Mouse (Mus musculus) CD4-positive naive resting alpha-beta T cell, adult 57 days (primary cell): Measurements from ENCODE around the gene Smc1a. TPM values are rescaled to one million over a fixed set of nuclear protein-coding genes. Genes with fewer than 3 reads are reported as not detected.

ENCODE experiments used
- total RNA-seq: library from RNA; stranded (reverse); gene quantifications from one replicate; pipeline ENCODE4 v1.2.4, GENCODE M21; 2023

The Smc1a gene
- 111 TPM for total RNA-seq

DNA sequence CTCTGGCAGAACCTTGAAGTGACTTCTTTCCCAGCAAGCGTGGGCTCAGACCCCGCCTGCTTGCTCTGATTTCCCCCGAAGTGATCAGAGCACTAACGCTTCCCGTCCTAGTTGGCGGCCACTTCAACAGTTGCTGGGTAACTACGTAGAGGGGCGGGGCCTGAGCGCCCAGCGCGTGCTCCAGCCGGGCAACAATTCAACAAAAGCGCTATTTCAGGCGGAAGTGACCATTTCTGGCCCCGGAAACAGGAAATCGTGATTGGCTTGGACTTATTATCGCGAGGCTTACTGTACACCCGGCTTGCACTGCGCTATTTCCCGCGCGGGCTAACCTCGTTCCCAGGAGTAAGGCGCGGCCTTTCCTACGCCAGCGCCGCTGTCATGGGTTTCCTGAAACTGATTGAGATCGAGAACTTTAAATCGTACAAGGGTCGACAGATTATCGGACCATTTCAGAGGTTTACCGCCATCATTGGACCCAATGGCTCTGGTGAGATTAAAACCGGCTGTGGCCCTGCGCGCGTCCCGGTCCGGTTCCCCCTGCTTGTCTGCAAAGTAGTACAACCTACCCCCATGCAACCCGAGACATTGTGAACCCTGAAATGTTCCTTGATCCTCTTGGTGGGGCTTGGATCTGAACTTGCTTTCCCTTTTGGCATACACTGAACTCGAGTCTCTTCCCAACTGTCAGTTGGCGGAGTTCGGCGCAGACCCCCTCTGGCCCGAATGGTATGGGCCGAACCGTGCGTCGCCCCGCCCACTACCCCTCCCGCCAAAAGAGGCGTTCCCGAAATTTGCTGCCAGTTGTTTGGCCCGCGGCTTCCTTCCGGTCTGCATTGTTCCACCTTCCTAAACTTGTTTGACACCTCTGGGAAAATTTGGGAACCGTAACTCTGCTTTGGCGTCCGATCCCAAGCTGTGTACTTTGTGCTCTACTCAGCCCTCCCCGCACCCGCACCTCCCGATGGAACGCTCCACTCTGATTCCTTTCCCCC, at the start of gene Smc1a, which contains the start of gene Ribc1:
Gene Smc1a, plus strand, starts transcription at position 278 of the 995 bp plus-strand sequence.
Gene Ribc1, minus strand, starts transcription at position 145 of the 995 bp plus-strand sequence.

DNA sequence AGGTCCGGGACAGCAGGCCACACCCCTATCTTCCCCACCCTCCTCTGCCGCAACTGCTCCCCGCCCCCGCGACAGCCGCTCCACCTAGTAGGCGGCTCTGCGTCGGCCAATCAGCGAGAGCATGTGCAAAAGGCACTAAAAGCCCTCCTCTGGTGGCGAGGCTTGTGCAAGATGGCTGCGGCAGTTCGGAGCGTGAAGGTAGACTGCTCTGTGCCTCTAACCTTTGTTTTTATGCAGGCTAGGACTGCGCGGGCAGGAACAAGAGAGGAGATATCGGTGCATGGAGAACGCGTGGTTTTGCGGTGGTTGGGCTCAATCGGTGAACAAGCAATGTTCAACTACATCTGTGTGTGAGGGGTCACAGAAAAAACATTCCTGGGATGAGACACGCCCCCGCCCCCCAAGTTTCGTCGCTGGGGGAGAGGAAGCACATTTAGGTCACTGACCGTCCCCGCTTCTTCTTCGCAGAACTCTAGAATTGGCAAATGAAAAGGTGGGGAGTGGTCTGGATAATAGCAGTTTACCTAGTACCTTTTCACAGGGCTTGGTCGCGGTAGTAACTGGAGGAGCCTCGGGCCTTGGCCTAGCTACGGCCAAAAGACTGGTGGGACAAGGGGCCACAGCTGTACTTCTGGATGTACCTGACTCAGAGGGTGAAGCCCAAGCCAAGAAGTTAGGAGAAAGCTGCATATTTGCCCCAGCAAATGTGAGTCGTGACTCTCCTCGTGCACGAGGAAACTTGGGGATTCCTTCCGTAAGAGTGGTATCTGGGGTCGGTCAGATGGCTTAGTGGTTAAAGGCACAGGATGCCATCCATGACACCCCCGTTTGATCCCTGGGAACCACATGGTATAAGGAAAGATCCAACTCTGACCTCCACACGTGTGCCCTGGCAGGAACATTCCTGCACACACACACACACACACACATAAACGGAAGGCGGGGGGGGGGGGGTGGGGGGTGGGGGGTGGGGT, 14.2 kb upstream of the Smc1a start, which contains the start of gene Hsd17b10:
Gene Hsd17b10, plus strand, starts transcription at position 109 of the 974 bp plus-strand sequence.

Other genes with a start within 250 kb of the Smc1a start
- gene Huwe1, start 215.6 kb upstream of the Smc1a start, total RNA-seq, result 382 TPM
- gene Hsd17b10, start 14.6 kb upstream of the Smc1a start, total RNA-seq, result 46.7 TPM
- gene Ribc1, start 133 bp upstream of the Smc1a start, total RNA-seq, result 0.65 TPM
- gene Iqsec2, start 127.8 kb downstream of the Smc1a start, total RNA-seq, result 0.68 TPM
- 132 TPM for gene Kdm5c, start 216.6 kb downstream of the Smc1a start, total RNA-seq